ENCODE assay signal across 8 mouse cellular contexts in genomic region chr14:22783211-22784161, GRCm38 (mm10).
A peak's percentile ranks its signal among the peaks of the same experiment; 100 is the strongest.
DNase-seq lines count a peak whose midpoint lies in the region; ATAC-seq and TF ChIP-seq lines count a peak whose summit lies in the region.

No protein-coding gene starts in this region.

- H3K36me3 ChIP-seq in lung, embryonic 15.5 days = no peaks in the 10 kb centered on the region
- no peaks in the 10 kb centered on the region for H3K36me3 ChIP-seq in neural tube, embryonic 14.5 days (ENCODE audit: control insufficient read depth, insufficient read depth, low read length)

- H3K9me3 ChIP-seq in lung, embryonic 15.5 days = no peaks in the 10 kb centered on the region
- no peaks in the 10 kb centered on the region for H3K9me3 ChIP-seq in neural tube, embryonic 14.5 days (ENCODE audit: control insufficient read depth, low read length)

- peaks cover 6% of the 10 kb centered on the region for H3K27me3 ChIP-seq in lung, embryonic 15.5 days
- H3K27me3 ChIP-seq in neural tube, embryonic 14.5 days (ENCODE audit: control insufficient read depth, insufficient read depth, low read length) = no peaks in the 10 kb centered on the region; the same call in 1 of the 2 replicates

- peaks cover 22% of the 10 kb centered on the region for H3K4me1 ChIP-seq in lung, embryonic 15.5 days
- peaks cover 2% of the 10 kb centered on the region; the same call in 1 of the 2 replicates for H3K4me1 ChIP-seq in lung, adult 2 months (ENCODE audit: control insufficient read depth, insufficient read depth, low read length)
- H3K4me1 ChIP-seq in neural tube, embryonic 14.5 days (ENCODE audit: control insufficient read depth, insufficient read depth, low read length) = peaks cover 9% of the 10 kb centered on the region; the same call in 1 of the 2 replicates

- DNase-seq in lung, adult 2 months = no peak
- peak; percentile 74 to 85 for DNase-seq in kidney, postnatal 4 days
- DNase-seq in thymus, postnatal 0 days (ENCODE audit: low spot score) = no peak
- DNase-seq in T-cell, adult 2 months (ENCODE audit: low spot score) = no peak
- DNase-seq in layer of hippocampus, postnatal 14 days (ENCODE audit: low spot score in 2 of 2) = no peak

- WGBS in lung, embryonic 15.5 days = 8% methylated on average over 15 of the region's 15 CpGs
- 28% methylated on average over 15 of the region's 15 CpGs for WGBS in lung, adult 2 months
- WGBS in neural tube, embryonic 14.5 days = 9% methylated on average over 15 of the region's 15 CpGs

- no peak overlapping the region for H3K4me3 ChIP-seq in lung, embryonic 15.5 days
- H3K4me3 ChIP-seq in lung, adult 2 months (replicated peaks; ENCODE audit: extremely low read depth, low read depth, low read length) = no peak overlapping the region
- no peak overlapping the region for H3K4me3 ChIP-seq in neural tube, embryonic 14.5 days (ENCODE audit: low read depth, low read length)

- peak; percentile 93 for ATAC-seq in lung, embryonic 15.5 days (ENCODE audit: borderline replicate concordance, extremely low read depth, low FRiP score, low TSS enrichment)
- 0 out of 2 replicates have a peak, but pooled peaks have one; percentile 25 for ATAC-seq in granulocyte monocyte progenitor cell, adult 5-6 weeks (replicated peaks; ENCODE audit: poor library complexity, severe bottlenecking)
- ATAC-seq in neural tube, embryonic 14.5 days (ENCODE audit: low read depth) = peak; percentile 81

- H3K27ac ChIP-seq in lung, embryonic 15.5 days = peak overlapping the region; percentile 85
- peak overlapping the region; percentile 78 for H3K27ac ChIP-seq in neural tube, embryonic 14.5 days (ENCODE audit: low read depth, low read length)

- TF ChIP-seq POLR2A in lung, adult 2 months (IDR thresholded peaks at IDR 0.05; ENCODE audit: borderline replicate concordance, extremely low read depth, low read depth, low read length) = no peak

- no peak for TF ChIP-seq CTCF in lung, adult 2 months (IDR thresholded peaks at IDR 0.05; ENCODE audit: insufficient read depth, low read length)

- peak overlapping the region; percentile 21; the same call in 1 of the 2 replicates for H3K4me2 ChIP-seq in lung, embryonic 15.5 days
- H3K4me2 ChIP-seq in neural tube, embryonic 14.5 days (ENCODE audit: low read depth, low read length) = peak overlapping the region; percentile 5; the same call in 1 of the 2 replicates

- H3K9ac ChIP-seq in lung, embryonic 15.5 days = no peak overlapping the region
- no peak overlapping the region for H3K9ac ChIP-seq in neural tube, embryonic 14.5 days (replicated peaks; ENCODE audit: low read depth, low read length)

Comparison
In these comparisons a context has a peak if more than half of its experiments do, and no peak if none do; other contexts are left out.
1. ATAC-seq: peak in every context shown above with its lines; median percentile 93 in lung, embryonic 15.5 days; 81 in neural tube, embryonic 14.5 days; 25 in granulocyte monocyte progenitor cell, adult 5-6 weeks.
2. DNase-seq: peak in kidney, postnatal 4 days (2 of 2); none in lung, adult 2 months (single experiment), thymus, postnatal 0 days (single experiment), T-cell, adult 2 months (single experiment) and layer of hippocampus, postnatal 14 days (0 of 2).